Mouse (Mus musculus): ENCODE measurements around the gene Sh3bgrl2.

Gene Sh3bgrl2

GRCm38 (mm10) chr9:83679626-83680025, 131.5 kb downstream of the Sh3bgrl2 start:
- DNase-seq (ENCODE audit: low read depth, low spot score), result no peak

- DNase-seq (ENCODE audit: low read depth, low spot score), result no peak
These were observed 133.8 kb downstream of the Sh3bgrl2 start for GRCm38 (mm10) chr9:83681661-83682655.

GRCm38 (mm10) chr9:83686511-83687100, 138.5 kb downstream of the Sh3bgrl2 start:
- DNase-seq (ENCODE audit: low read depth, low spot score), result no peak

GRCm38 (mm10) chr9:83687904-83688303, 139.8 kb downstream of the Sh3bgrl2 start:
- no peak for DNase-seq (ENCODE audit: low read depth, low spot score)

Data from retina, postnatal 7 days (tissue).